Mouse (Mus musculus): Measurements from ENCODE around the gene Olfr1510.
"Not testable (repeated sequence)": the region's sequence is repeated elsewhere in the genome, so short reads cannot be mapped to it uniquely, and the experiment has no call there.

The Olfr1510 gene

GRCm38 (mm10) chr14:52414273-52414672, at the start of gene Olfr1510:
TSS of gene Olfr1510 (minus strand) at chr14:52414373.
- no peak for DNase-seq (ENCODE audit: low spot score in 2 of 2)

GRCm38 (mm10) chr14:52461928-52462327, 47.8 kb upstream of the Olfr1510 start:
- DNase-seq (ENCODE audit: low spot score in 2 of 2), result no peak

GRCm38 (mm10) chr14:52451138-52451537, 37.0 kb upstream of the Olfr1510 start:
- no peak for DNase-seq (ENCODE audit: low spot score in 2 of 2)

GRCm38 (mm10) chr14:52442690-52443089, 28.5 kb upstream of the Olfr1510 start, which contains the start of gene Olfr1509:
TSS of gene Olfr1509 (plus strand) at chr14:52442990.
- no peak for DNase-seq (ENCODE audit: low spot score in 2 of 2)

DNA sequence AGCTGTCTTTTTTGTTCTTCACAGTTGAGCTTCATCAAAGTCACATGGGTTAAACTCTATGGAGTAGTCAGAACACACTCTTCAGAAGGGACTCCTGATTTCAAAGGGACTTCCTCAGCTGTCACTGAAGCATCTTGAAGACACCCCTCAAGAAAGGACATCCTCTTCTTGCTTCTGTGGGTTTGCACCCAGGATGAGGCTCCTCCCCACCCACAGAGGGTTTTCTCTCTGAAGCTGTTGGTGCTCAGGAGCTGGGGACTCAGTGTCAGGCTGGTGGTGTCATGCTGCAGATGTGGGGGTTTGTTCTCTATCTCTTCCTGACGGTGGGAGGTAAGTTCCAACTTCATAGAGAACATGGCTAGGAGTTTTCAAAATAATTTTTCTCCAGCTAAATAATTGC, 13.5 kb upstream of the Olfr1510 start:
- no peak for DNase-seq (ENCODE audit: low spot score in 2 of 2)

DNA sequence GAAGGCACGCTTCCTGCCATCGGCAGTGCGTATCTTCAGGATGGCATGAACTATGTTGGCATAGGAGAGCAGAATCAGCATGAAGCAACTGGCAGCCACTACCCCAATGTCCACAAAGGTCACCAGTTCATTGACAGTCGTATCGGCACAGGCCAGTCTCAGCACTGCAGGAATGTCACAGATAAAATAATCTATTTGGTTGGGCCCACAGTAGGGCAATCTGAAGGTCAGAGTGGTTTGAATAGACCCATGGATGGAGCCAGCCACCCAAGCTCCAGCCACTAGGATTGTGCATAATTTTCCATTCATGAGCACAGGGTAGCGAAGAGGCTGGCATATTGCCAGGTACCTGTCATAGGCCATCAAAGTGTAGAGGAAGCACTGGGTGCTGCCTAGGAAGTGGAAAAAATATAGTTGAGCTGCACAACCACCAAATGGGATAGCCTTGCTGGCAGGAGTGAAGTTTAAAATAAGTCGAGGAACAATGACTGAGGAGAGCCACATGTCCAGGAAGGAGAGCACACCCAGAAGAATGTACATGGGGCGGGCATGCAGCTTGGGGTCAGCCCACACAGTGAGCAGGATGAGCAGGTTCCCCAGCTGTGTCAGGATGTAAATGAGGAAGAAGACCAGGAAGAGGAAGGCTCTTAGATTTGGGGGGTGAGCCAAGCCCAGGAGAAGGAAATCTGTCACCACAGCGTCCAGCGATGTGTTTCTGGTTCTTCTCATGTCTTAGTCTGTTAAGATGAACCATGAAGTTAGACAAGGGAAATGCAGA, 3.8 kb downstream of the Olfr1510 start:
- not testable (repeated sequence) for DNase-seq (ENCODE audit: low spot score in 2 of 2)

- DNase-seq (ENCODE audit: low spot score in 2 of 2), result no peak
Measured at GRCm38 (mm10) chr14:52397279-52397678, 16.9 kb downstream of the Olfr1510 start, which contains the start of gene Olfr1511. TSS of gene Olfr1511 (minus strand) at chr14:52397379.

DNA sequence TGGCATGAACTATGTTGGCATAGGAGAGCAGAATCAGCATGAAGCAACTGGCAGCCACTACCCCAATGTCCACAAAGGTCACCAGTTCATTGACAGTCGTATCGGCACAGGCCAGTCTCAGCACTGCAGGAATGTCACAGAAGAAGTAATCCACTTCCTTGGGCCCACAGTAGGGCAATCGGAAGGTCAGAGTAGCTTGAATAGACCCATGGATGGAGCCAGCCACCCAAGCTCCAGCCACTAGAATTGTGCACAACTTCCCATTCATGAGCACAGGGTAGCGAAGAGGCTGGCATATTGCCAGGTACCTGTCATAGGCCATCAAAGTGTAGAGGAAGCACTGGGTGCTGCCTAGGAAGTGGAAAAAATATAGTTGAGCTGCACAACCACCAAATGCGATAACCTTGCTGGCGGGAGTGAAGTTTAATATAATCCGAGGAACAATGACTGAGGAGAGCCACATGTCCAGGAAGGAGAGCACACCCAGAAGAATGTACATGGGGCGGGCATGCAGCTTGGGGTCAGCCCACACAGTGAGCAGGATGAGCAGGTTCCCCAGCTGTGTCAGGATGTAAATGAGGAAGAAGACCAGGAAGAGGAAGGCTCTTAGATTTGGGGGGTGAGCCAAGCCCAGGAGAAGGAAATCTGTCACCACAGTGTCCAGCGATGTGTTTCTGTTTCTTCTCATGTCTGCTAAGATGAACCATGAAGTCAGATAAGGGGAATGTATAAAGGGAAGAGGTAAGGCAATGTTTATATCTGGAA, 23.9 kb downstream of the Olfr1510 start:
- not testable (repeated sequence) for DNase-seq (ENCODE audit: low spot score in 2 of 2)

DNA sequence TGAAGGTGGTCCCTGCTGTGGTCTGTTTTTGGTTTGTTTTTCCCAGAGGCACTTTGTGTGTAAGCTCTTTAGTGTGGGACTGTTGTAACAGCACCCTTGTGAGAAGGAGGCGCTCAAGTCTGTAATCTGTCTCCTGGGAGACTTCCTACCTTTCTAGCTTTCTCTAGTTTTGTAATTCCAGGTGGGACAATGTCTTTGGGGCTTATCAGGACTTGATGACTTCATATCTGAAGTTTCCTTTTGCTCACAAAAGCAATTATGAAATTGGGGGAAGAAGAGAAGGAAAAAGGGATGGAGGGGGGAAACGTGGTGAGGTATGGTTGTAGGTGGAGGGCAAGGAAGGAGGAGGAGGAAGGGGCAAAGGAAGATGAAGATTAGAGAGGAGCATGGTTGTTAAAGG, 35.1 kb downstream of the Olfr1510 start, which contains the start of gene Olfr1512:
Gene Olfr1512, minus strand, starts transcription at position 101 of the 400 bp plus-strand sequence.
- DNase-seq (ENCODE audit: low spot score in 2 of 2), result no peak

DNA sequence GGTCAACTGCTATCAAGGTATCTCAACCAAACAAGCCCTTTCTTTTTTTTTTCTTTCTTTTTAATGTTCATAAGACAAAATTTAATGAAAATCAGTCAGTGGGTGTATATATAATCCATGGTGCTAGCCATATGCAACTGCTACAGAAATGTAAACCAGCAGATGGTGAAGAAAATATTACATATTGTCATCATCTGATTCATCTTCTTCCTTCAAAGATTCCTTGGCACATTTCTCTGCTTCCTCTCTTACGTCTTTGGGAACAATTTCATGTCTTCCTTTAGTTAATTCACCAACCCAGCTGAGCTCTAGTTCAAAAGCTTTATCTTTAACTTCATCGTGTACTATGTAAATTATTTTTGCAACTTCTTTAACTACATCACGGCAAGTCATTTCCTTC, 45.4 kb downstream of the Olfr1510 start:
- no peak for DNase-seq (ENCODE audit: low spot score in 2 of 2)
